In genomic region chr11:94957693-94958064, GRCm38 (mm10) we compare ENCODE assay signal across 10 mouse cellular contexts. TPM values are rescaled to one million over a fixed set of nuclear protein-coding genes. Genes with fewer than 3 reads are reported as not detected.
DNase-seq lines count a peak whose midpoint lies in the region; ATAC-seq lines count a peak whose summit lies in the region.
"Had no signal": no experiment of that assay in that cellular context is flagged by ENCODE, and none has a peak within 500 bp of the region (broad histone marks: within the 10 kb centered on the region; RNA-seq: fewer than 3 reads in every experiment).

No protein-coding gene starts in this region.

- intact Hi-C loops in gastrocnemius, postnatal 14 days (cut with DNase I; ENCODE audit: low total_unique reads): no loop called here

- no peak for ATAC-seq in heart, embryonic 13.5 days (ENCODE audit: extremely low read depth, insufficient number of reproducible peaks, low FRiP score, low TSS enrichment)
- ATAC-seq in limb, embryonic 13.5 days (ENCODE audit: low FRiP score, low read depth): no peak

- H3K4me1 ChIP-seq in heart, embryonic 13.5 days: peaks cover 19% of the 10 kb centered on the region
- peaks cover 25% of the 10 kb centered on the region for H3K4me1 ChIP-seq in limb, embryonic 13.5 days

- no peak overlapping the region for H3K4me3 ChIP-seq in heart, embryonic 13.5 days
- no peak overlapping the region for H3K4me3 ChIP-seq in limb, embryonic 13.5 days

- 0 out of 2 replicates have a peak overlapping the region, but pooled peaks have one; percentile 25 for H3K4me2 ChIP-seq in heart, embryonic 13.5 days
- H3K4me2 ChIP-seq in limb, embryonic 13.5 days (replicated peaks): peak overlapping the region; percentile 26; the same call in 1 of the 2 replicates

- H3K27ac ChIP-seq in heart, embryonic 13.5 days (replicated peaks): peak overlapping the region; percentile 74
- no peak overlapping the region; the same call in 1 of the 2 replicates for H3K27ac ChIP-seq in limb, embryonic 13.5 days

- 76% methylated on average over 9 of the region's 9 CpGs for WGBS in heart, embryonic 13.5 days
- WGBS in limb, embryonic 13.5 days: 87% methylated on average over 9 of the region's 9 CpGs

- H3K9ac ChIP-seq in heart, embryonic 13.5 days: no peak overlapping the region
- H3K9ac ChIP-seq in limb, embryonic 13.5 days: no peak overlapping the region

- H3K27me3 ChIP-seq in heart, embryonic 13.5 days (replicated peaks): 0 out of 2 replicates have a peak, but pooled peaks cover 8% of the 10 kb centered on the region
- no peaks in the 10 kb centered on the region for H3K27me3 ChIP-seq in limb, embryonic 13.5 days

- H3K9me3 ChIP-seq in heart, embryonic 13.5 days: no peaks in the 10 kb centered on the region
- H3K9me3 ChIP-seq in limb, embryonic 13.5 days: no peaks in the 10 kb centered on the region

- H3K36me3 ChIP-seq in heart, embryonic 13.5 days: 0 out of 2 replicates have a peak, but pooled peaks cover 2% of the 10 kb centered on the region
- no peaks in the 10 kb centered on the region for H3K36me3 ChIP-seq in limb, embryonic 13.5 days

- peak; percentile 40 to 70 for DNase-seq in gastrocnemius, adult 8-10 months (ENCODE audit: low spot score in 2 of 2)
- DNase-seq in gastrocnemius, postnatal 14 days: no peak
- DNase-seq in MN1 (ENCODE audit: low spot score): peak; percentile 55
- no peak for DNase-seq in right cerebral cortex, adult 2 months (ENCODE audit: low spot score in 2 of 2)
- DNase-seq in thymus, postnatal 25 days: no peak
- DNase-seq in ovary, postnatal 14 days (ENCODE audit: low spot score): no peak

RNA-seq across cellular contexts. Expression of gene Hils1, which starts 9.7 kb away (rescaled TPM):
- not detected for total RNA-seq in gastrocnemius, adult 8-10 months (2022)
- total RNA-seq in gastrocnemius, postnatal 14 days (2021): not detected
- polyA plus RNA-seq in heart, embryonic 13.5 days (2015; fragmentation: Nextera tagmentation; extraction: Ambion mirVana): 0.23 TPM in 1 of 2 replicates, not detected in the other
- not detected in 2 replicates for polyA plus RNA-seq in limb, embryonic 13.5 days (2015; fragmentation: Nextera tagmentation; extraction: Ambion mirVana)
- total RNA-seq: left cerebral cortex, postnatal 25 days; neutrophil, adult 5-6 weeks had no signal

RNA-seq across cellular contexts. Expression of gene Sgca, which starts 18.4 kb away (rescaled TPM):
- 100 to 1,000 TPM; 272 to 306 (median 288) TPM for total RNA-seq in gastrocnemius, adult 8-10 months (2022)
- total RNA-seq in gastrocnemius, postnatal 14 days (2021): 100 to 1,000 TPM; 201 to 224 TPM
- polyA plus RNA-seq in heart, embryonic 13.5 days (2015; fragmentation: Nextera tagmentation; extraction: Ambion mirVana): 27.0 and 29.2 TPM in 2 replicates
- polyA plus RNA-seq in limb, embryonic 13.5 days (2015; fragmentation: Nextera tagmentation; extraction: Ambion mirVana): 6.1 and 7.1 TPM in 2 replicates
- total RNA-seq: neutrophil, adult 5-6 weeks had no signal

RNA-seq across cellular contexts. Expression of gene Col1a1, which starts 21.7 kb away (rescaled TPM):
- 10 to 100 TPM; 30.9 to 90.6 (median 45.9) TPM for total RNA-seq in gastrocnemius, adult 8-10 months (2022)
- 1,000 to 10,000 TPM; 3,539 to 4,018 TPM for total RNA-seq in gastrocnemius, postnatal 14 days (2021)
- polyA plus RNA-seq in heart, embryonic 13.5 days (2015; fragmentation: Nextera tagmentation; extraction: Ambion mirVana): 415 and 595 TPM in 2 replicates
- polyA plus RNA-seq in limb, embryonic 13.5 days (2015; fragmentation: Nextera tagmentation; extraction: Ambion mirVana): 1,007 and 1,170 TPM in 2 replicates
- total RNA-seq: neutrophil, adult 5-6 weeks had no signal

RNA-seq across cellular contexts. Expression of gene Ppp1r9b, which starts 33.2 kb away (rescaled TPM):
- total RNA-seq in gastrocnemius, adult 8-10 months (2022): 10 to 100 TPM; 15.8 to 23.9 (median 19.4) TPM
- total RNA-seq in gastrocnemius, postnatal 14 days (2021): 10 to 100 TPM; 38.7 to 38.8 TPM
- 6.5 and 6.8 TPM in 2 replicates for polyA plus RNA-seq in heart, embryonic 13.5 days (2015; fragmentation: Nextera tagmentation; extraction: Ambion mirVana)
- polyA plus RNA-seq in limb, embryonic 13.5 days (2015; fragmentation: Nextera tagmentation; extraction: Ambion mirVana): 11.4 and 11.8 TPM in 2 replicates

RNA-seq across cellular contexts. Expression of gene Samd14, which starts 52.0 kb away (rescaled TPM):
- total RNA-seq in gastrocnemius, adult 8-10 months (2022): under 1 TPM; 0.24 to 0.62 (median 0.45) TPM
- 1 to 10 TPM; 1.7 to 2.2 TPM for total RNA-seq in gastrocnemius, postnatal 14 days (2021)
- polyA plus RNA-seq in heart, embryonic 13.5 days (2015; fragmentation: Nextera tagmentation; extraction: Ambion mirVana): 11.6 and 11.7 TPM in 2 replicates
- polyA plus RNA-seq in limb, embryonic 13.5 days (2015; fragmentation: Nextera tagmentation; extraction: Ambion mirVana): 37.2 and 37.7 TPM in 2 replicates

Comparison
In these comparisons a context has a peak if more than half of its experiments do, and no peak if none do; other contexts are left out.
1. DNase-seq: peak in gastrocnemius, adult 8-10 months (2 of 2) and MN1 (single experiment); none in gastrocnemius, postnatal 14 days (single experiment), right cerebral cortex, adult 2 months (0 of 2), thymus, postnatal 25 days (single experiment) and ovary, postnatal 14 days (single experiment).
2. RNA of gene Col1a1, which starts 21.7 kb away (total RNA-seq): 3,539 to 4,018 TPM in gastrocnemius, postnatal 14 days; 30.9 to 90.6 TPM in gastrocnemius, adult 8-10 months; every median in the first group is over 10 times any median in the second.